Mouse (Mus musculus) urinary bladder, postnatal 0 days (tissue): ENCODE data around the gene Galnt17. TPM values are rescaled to one million over a fixed set of nuclear protein-coding genes. Genes with fewer than 3 reads are reported as not detected.

Source experiments
- polyA plus RNA-seq: library from polyadenylated mRNA; unstranded; fragments of >200 nt; fragmentation: Nextera tagmentation; extraction: Ambion mirVana; gene quantifications from 2 replicates; pipeline ENCODE4 v1.2.1, GENCODE M21; 2015

Galnt17 gene
- polyA plus RNA-seq: 2.6 and 3.3 TPM in 2 replicates

GRCm38 (mm10) chr5:131308397-131308796 lies at the start of gene Galnt17:
Galnt17 (minus strand) TSS chr5:131308497.

